Mouse (Mus musculus) stomach, postnatal 0 days (tissue): Measurements from ENCODE around the gene Efnb3. TPM values are rescaled to one million over a fixed set of nuclear protein-coding genes. Genes with fewer than 3 reads are reported as not detected.
A peak's percentile ranks its signal among the peaks of the same experiment; 100 is the strongest.
"Not testable (repeated sequence)": the region's sequence is repeated elsewhere in the genome, so short reads cannot be mapped to it uniquely, and the experiment has no call there.

Experiments
- ATAC-seq: fragments of 200-750 bp; cut with Nextera tagmentation; 2 replicates; pipeline ENCODE4 v1.8.0; 2017; ENCODE audit not compliant: low FRiP score, low TSS enrichment
- DNase-seq: peaks from one replicate; pipeline ENCODE4 v3.0.0-alpha.2; 2016; ENCODE audit warnings: low spot score
- H3K27ac ChIP-seq: fragments of 300-500 bp; sonication (generic); replicated peaks from 2 replicates; pipeline ENCODE4 v1.5.1; 2014; ENCODE audit warnings: mild to moderate bottlenecking, control low read depth
- H3K27me3 ChIP-seq: fragments of 300-500 bp; sonication (generic); 2 replicates; pipeline ENCODE4 v1.6.1; 2014; ENCODE audit warnings: low read length; ENCODE audit not compliant: control insufficient read depth, insufficient read depth
- H3K36me3 ChIP-seq: fragments of 300-500 bp; sonication (generic); 2 replicates; pipeline ENCODE4 v1.6.1; 2014; ENCODE audit warnings: low read length, mixed read lengths; ENCODE audit not compliant: control insufficient read depth, insufficient read depth
- H3K4me1 ChIP-seq: fragments of 300-500 bp; sonication (generic); replicated peaks from 2 replicates; pipeline ENCODE4 v1.6.1; 2014; ENCODE audit warnings: antibody characterized with exemption; ENCODE audit not compliant: control insufficient read depth, insufficient read depth
- H3K4me2 ChIP-seq: fragments of 300-500 bp; sonication (generic); replicated peaks from 2 replicates; pipeline ENCODE4 v1.6.1; 2014; ENCODE audit warnings: low read depth, mild to moderate bottlenecking, control low read depth, moderate library complexity
- H3K4me3 ChIP-seq: fragments of 300-500 bp; sonication (generic); 2 replicates; pipeline ENCODE4 v1.5.1; 2014; ENCODE audit warnings: low read depth, low read length, control low read depth
- H3K9ac ChIP-seq: fragments of 300-500 bp; sonication (generic); 2 replicates; pipeline ENCODE4 v1.6.1; 2014; ENCODE audit warnings: mild to moderate bottlenecking, low read length, control low read depth, mixed read lengths
- H3K9me3 ChIP-seq: fragments of 300-500 bp; sonication (generic); 2 replicates; pipeline ENCODE4 v1.6.1; 2016; ENCODE audit warnings: low read length; ENCODE audit not compliant: control insufficient read depth
- CTCF ChIP-seq: IDR thresholded peaks from 2 replicates; pipeline ENCODE4 v1.5.1; 2016; ENCODE audit warnings: antibody characterized with exemption, low read depth, mild to moderate bottlenecking, moderate library complexity
- EP300 ChIP-seq: optimal IDR thresholded peaks from 2 replicates; pipeline ENCODE3; 2016; ENCODE audit warnings: antibody characterized with exemption
- WGBS: fragments of 180-500 bp; shearing (Covaris S2); extraction: QIAGEN DNeasy Blood & Tissue Kit; methylation state at CpG from one replicate; pipeline ENCODE4 v1.1.7; 2014; 5-methylcytosine and 5-hydroxymethylcytosine counted together
- polyA plus RNA-seq: library from polyadenylated mRNA; unstranded; fragments of >200 nt; fragmentation: Nextera tagmentation; extraction: Ambion mirVana; gene quantifications from 2 replicates; pipeline ENCODE4 v1.2.1, GENCODE M21; 2015

Gene Efnb3
- polyA plus RNA-seq, 1 experiment from 2014 or later: 3.9 TPM

- H3K4me1 ChIP-seq: no peaks in the 10 kb centered on the region
- no peak for ATAC-seq
- H3K4me3 ChIP-seq: no peak within 1 kb of the TSS
- 27% methylated on average over 12 of the region's 12 CpGs for WGBS
- DNase-seq: no peak
- no peaks in the 10 kb centered on the region for H3K27me3 ChIP-seq
- no peaks in the 10 kb centered on the region for H3K36me3 ChIP-seq
- no peak within 1 kb of the TSS for H3K4me2 ChIP-seq
- no peaks in the 10 kb centered on the region for H3K9me3 ChIP-seq
- TF ChIP-seq CTCF (no peak), EP300 (no peak)
- no peak within 1 kb of the TSS for H3K27ac ChIP-seq
- H3K9ac ChIP-seq: no peak within 1 kb of the TSS
Observed at GRCm38 (mm10) chr11:69549060-69549656, 10.8 kb downstream of the Efnb3 start, which contains the start of gene Dnah2. Gene Dnah2 (minus strand): TSS chr11:69549110.

DNA sequence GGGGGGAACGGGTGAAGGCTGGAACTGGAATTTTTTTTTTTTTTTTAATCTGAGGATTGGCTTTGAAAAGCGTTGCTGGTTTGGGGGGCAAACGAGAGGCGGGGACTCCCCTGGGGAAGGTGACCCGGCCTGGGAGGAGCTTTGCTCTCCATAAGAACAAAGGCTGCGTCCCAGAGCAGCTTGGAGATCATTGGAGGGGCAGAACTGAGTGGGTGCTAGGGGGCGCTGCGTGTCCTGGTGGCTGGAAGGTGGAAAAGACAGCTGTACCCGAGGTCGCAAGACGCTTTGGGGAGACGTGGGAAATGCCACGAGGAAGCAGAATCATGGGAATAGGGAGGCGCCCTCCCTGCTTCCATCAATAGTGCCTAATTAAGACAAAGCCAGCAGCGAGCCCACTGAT is 12.9 kb downstream of the Efnb3 start:
- WGBS: 5% methylated on average over 15 of the region's 15 CpGs
- H3K27ac ChIP-seq: peak overlapping the region; percentile 69; the same call in 1 of the 2 replicates
- TF ChIP-seq CTCF (peak; percentile 63), EP300 (no peak)
- no peaks in the 10 kb centered on the region for H3K4me1 ChIP-seq
- ATAC-seq (no peak), DNase-seq (peak; percentile 64)
- H3K9me3 ChIP-seq: no peaks in the 10 kb centered on the region
- H3K36me3 ChIP-seq: no peaks in the 10 kb centered on the region
- peak overlapping the region; percentile 97 for H3K4me2 ChIP-seq
- no peaks in the 10 kb centered on the region for H3K27me3 ChIP-seq
- H3K9ac ChIP-seq: peak overlapping the region; percentile 67
- peak overlapping the region; percentile 52 for H3K4me3 ChIP-seq

DNA sequence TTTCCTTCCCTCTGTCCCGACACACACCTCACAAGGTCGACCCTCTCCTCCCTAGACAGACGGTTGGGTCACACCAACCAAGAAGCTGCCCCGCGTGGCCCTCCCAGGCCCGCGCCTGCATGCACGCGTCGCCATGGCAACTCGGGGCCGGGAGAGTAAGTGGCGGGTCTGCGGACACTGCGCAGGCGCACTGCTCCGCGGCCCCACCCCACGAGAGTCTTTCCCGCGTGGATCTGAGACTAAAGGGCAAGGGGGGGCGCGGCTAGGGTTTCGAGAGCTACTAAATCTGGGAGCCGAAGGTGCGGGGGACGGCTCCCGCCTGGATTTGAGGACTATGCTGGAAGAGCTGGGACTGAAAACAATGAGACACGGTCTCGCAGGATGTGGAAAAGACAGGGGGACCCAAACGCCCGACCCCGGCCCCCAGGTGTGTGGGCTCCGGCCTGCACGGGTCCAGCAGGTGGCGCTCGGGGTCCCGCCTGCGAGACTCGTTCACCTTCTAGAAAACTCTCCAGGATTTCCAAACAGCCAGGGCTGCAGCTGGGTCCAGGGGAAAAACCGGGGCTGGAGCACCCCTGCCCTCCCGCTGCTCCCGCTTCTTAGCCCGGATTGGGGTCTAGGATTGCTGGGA is 13.5 kb downstream of the Efnb3 start:
- ATAC-seq (peak; percentile 73), DNase-seq (peak; percentile 84)
- H3K4me3 ChIP-seq: peak overlapping the region; percentile 52
- peak; percentile 71 for TF ChIP-seq CTCF
- no peak for TF ChIP-seq EP300
- H3K27ac ChIP-seq: peak overlapping the region; percentile 69
- peak overlapping the region; percentile 97 for H3K4me2 ChIP-seq
- H3K9me3 ChIP-seq: no peaks in the 10 kb centered on the region
- no peaks in the 10 kb centered on the region for H3K27me3 ChIP-seq
- no peaks in the 10 kb centered on the region for H3K36me3 ChIP-seq
- WGBS: 0% methylated on average over 44 of the region's 44 CpGs
- no peaks in the 10 kb centered on the region for H3K4me1 ChIP-seq
- H3K9ac ChIP-seq: peak overlapping the region; percentile 67

GRCm38 (mm10) chr11:69545957-69546356 is 14.0 kb downstream of the Efnb3 start:
- ATAC-seq (no peak), DNase-seq (no peak)
- H3K9me3 ChIP-seq: no peaks in the 10 kb centered on the region
- peak overlapping the region; percentile 52 for H3K4me3 ChIP-seq
- H3K36me3 ChIP-seq: no peaks in the 10 kb centered on the region
- no peaks in the 10 kb centered on the region for H3K27me3 ChIP-seq
- 17% methylated on average over 7 of the region's 7 CpGs for WGBS
- peak overlapping the region; percentile 67; the same call in 1 of the 2 replicates for H3K9ac ChIP-seq
- H3K4me2 ChIP-seq: peak overlapping the region; percentile 97
- TF ChIP-seq EP300 (no peak), CTCF (peak; percentile 6; the same call in 1 of the 2 replicates)
- no peaks in the 10 kb centered on the region for H3K4me1 ChIP-seq
- peak overlapping the region; percentile 69 for H3K27ac ChIP-seq

GRCm38 (mm10) chr11:69543598-69543997 is 16.4 kb downstream of the Efnb3 start:
- WGBS: 38% methylated on average over 3 of the region's 3 CpGs

GRCm38 (mm10) chr11:69541741-69542140 is 18.3 kb downstream of the Efnb3 start:
- not testable (repeated sequence) for H3K9me3 ChIP-seq

More at GRCm38 (mm10) chr11:69543598-69543997, 16.4 kb downstream of the Efnb3 start:
- ATAC-seq (no peak), DNase-seq (no peak)
- Histone ChIP-seq H3K36me3 (no peaks in the 10 kb centered on the region), H3K4me3 (no peak overlapping the region), H3K27ac (no peak overlapping the region), H3K9ac (no peak overlapping the region), H3K9me3 (no peaks in the 10 kb centered on the region), H3K4me1 (no peaks in the 10 kb centered on the region), H3K4me2 (no peak overlapping the region), H3K27me3 (no peaks in the 10 kb centered on the region)
- TF ChIP-seq CTCF (no peak), EP300 (no peak)

More at GRCm38 (mm10) chr11:69541741-69542140, 18.3 kb downstream of the Efnb3 start:
- H3K27me3 ChIP-seq, ATAC-seq, H3K27ac ChIP-seq, H3K4me3 ChIP-seq, H3K9ac ChIP-seq, H3K36me3 ChIP-seq, H3K4me2 ChIP-seq, H3K4me1 ChIP-seq, DNase-seq: not testable (repeated sequence)
- 81% methylated on average over 1 of the region's 3 CpGs for WGBS
